Mouse (Mus musculus) CH12.LX (cell line): Measurements from ENCODE around the gene Megf11. TPM values are rescaled to one million over a fixed set of nuclear protein-coding genes. Genes with fewer than 3 reads are reported as not detected.

ENCODE experiments used
- DNase-seq: peaks from one replicate; pipeline ENCODE4 v3.0.0-alpha.2; 2013; ENCODE audit errors: extremely low read depth
- H3K27ac ChIP-seq: 2 replicates; pipeline ENCODE4 v1.5.1; 2012; ENCODE audit warnings: low read depth, mild to moderate bottlenecking, control low read depth, moderate library complexity; ENCODE audit not compliant: insufficient read depth
- H3K27me3 ChIP-seq: replicated peaks from 2 replicates; pipeline ENCODE3; 2012; ENCODE audit warnings: inconsistent platforms
- H3K36me3 ChIP-seq, 2 experiments: replicated peaks in 1 of 2; 2 replicates each; pipeline versions ENCODE3 to v1.6.1; 2012; ENCODE audit warnings: inconsistent platforms in 1 of 2, low read length in 1 of 2, mild to moderate bottlenecking in 1 of 2, mixed read lengths in 1 of 2, moderate library complexity in 1 of 2; ENCODE audit not compliant: control insufficient read depth in 1 of 2, insufficient read depth in 1 of 2
- H3K4me1 ChIP-seq, 2 experiments: 2 replicates each; pipeline ENCODE4 v1.6.1; 2012; ENCODE audit warnings: inconsistent platforms in 1 of 2, moderate library complexity in 1 of 2; ENCODE audit not compliant: insufficient read depth in 2 of 2, control insufficient read depth in 1 of 2
- H3K4me2 ChIP-seq: 2 replicates; pipeline ENCODE4 v1.6.1; 2012; ENCODE audit warnings: low read depth, mild to moderate bottlenecking, control low read depth; ENCODE audit not compliant: poor library complexity, insufficient read depth, severe bottlenecking
- H3K4me3 ChIP-seq, 3 experiments: fragments of 150-350 bp in 1 of 3; sonication (generic) in 1 of 3; replicated peaks in 1 of 3; 2 replicates each; pipeline versions ENCODE3 to v1.5.1; 2011 to 2012; ENCODE audit warnings: low read depth in 2 of 3, low read length in 2 of 3, mild to moderate bottlenecking in 2 of 3, moderate library complexity in 2 of 3, control low read depth in 1 of 3, improper control_type of control experiment in 1 of 3, inconsistent platforms in 1 of 3, mixed read lengths in 1 of 3; ENCODE audit not compliant: poor library complexity in 1 of 3
- H3K79me2 ChIP-seq: replicated peaks from 2 replicates; pipeline ENCODE4 v1.6.1; 2012; ENCODE audit warnings: mild to moderate bottlenecking, moderate library complexity; ENCODE audit not compliant: control insufficient read depth, poor library complexity, insufficient read depth, severe bottlenecking; ENCODE audit errors: extremely low read depth
- H3K9ac ChIP-seq: 2 replicates; pipeline ENCODE4 v1.6.1; 2012; ENCODE audit warnings: low read depth, mild to moderate bottlenecking, control low read depth, moderate library complexity; ENCODE audit not compliant: insufficient read depth
- H3K9me3 ChIP-seq: replicated peaks from 2 replicates; pipeline ENCODE3; 2012; ENCODE audit warnings: low read length, inconsistent platforms, mixed read lengths
- BHLHE40 ChIP-seq: IDR thresholded peaks from 2 replicates; pipeline ENCODE4 v1.6.1; 2011; ENCODE audit warnings: mild to moderate bottlenecking, low read depth, low read length, improper control_type of control experiment
- CHD1 ChIP-seq: IDR thresholded peaks from 2 replicates; pipeline ENCODE4 v1.6.1; 2012; ENCODE audit warnings: low read depth, low read length, improper control_type of control experiment, inconsistent platforms
- CHD2 ChIP-seq: IDR thresholded peaks from 2 replicates; pipeline ENCODE4 v1.6.1; 2011; ENCODE audit warnings: low read length, improper control_type of control experiment
- ETS1 ChIP-seq: conservative IDR thresholded peaks from 2 replicates; pipeline ENCODE4 v1.6.1; 2012; ENCODE audit warnings: low read depth, mild to moderate bottlenecking, inconsistent platforms, low read length, improper control_type of control experiment, moderate library complexity
- GABPA ChIP-seq: IDR thresholded peaks from 2 replicates; pipeline ENCODE4 v1.6.1; 2012; ENCODE audit warnings: low read depth, low read length, improper control_type of control experiment, inconsistent platforms; ENCODE audit not compliant: insufficient replicate concordance
- JUN ChIP-seq: IDR thresholded peaks from 2 replicates; pipeline ENCODE4 v1.6.1; 2011; ENCODE audit warnings: low read depth, mild to moderate bottlenecking, low read length, improper control_type of control experiment, moderate library complexity; ENCODE audit not compliant: insufficient read depth
- KAT2A ChIP-seq: IDR thresholded peaks from 2 replicates; pipeline ENCODE4 v1.6.1; 2012; ENCODE audit warnings: low read length, improper control_type of control experiment, inconsistent platforms; ENCODE audit not compliant: insufficient replicate concordance
- MAFK ChIP-seq: IDR thresholded peaks from 2 replicates; pipeline ENCODE4 v1.6.1; 2011; ENCODE audit warnings: low read length, improper control_type of control experiment; ENCODE audit not compliant: insufficient replicate concordance
- MAZ ChIP-seq: IDR thresholded peaks from 2 replicates; pipeline ENCODE4 v1.6.1; 2012; ENCODE audit warnings: low read depth, mild to moderate bottlenecking, inconsistent platforms, low read length, improper control_type of control experiment, moderate library complexity
- MEF2A ChIP-seq: IDR thresholded peaks from 2 replicates; pipeline ENCODE4 v1.6.1; 2014; ENCODE audit warnings: low read depth, mild to moderate bottlenecking, inconsistent platforms, low read length, improper control_type of control experiment, borderline replicate concordance
- MXI1 ChIP-seq: IDR thresholded peaks from 2 replicates; pipeline ENCODE4 v1.6.1; 2011; ENCODE audit warnings: mild to moderate bottlenecking, low read depth, low read length, improper control_type of control experiment
- POLR2A ChIP-seq: IDR thresholded peaks from 2 replicates; pipeline ENCODE4 v1.6.1; 2011; ENCODE audit warnings: low read depth, mild to moderate bottlenecking, improper control_type of control experiment, low read length
- RAD21 ChIP-seq: IDR thresholded peaks from 2 replicates; pipeline ENCODE4 v1.6.1; 2011; ENCODE audit warnings: low read depth, mild to moderate bottlenecking, low read length, improper control_type of control experiment, moderate library complexity
- RCOR1 ChIP-seq: conservative IDR thresholded peaks from 2 replicates; pipeline ENCODE4 v1.6.1; 2012; ENCODE audit warnings: low read depth, mild to moderate bottlenecking, inconsistent platforms, low read length, improper control_type of control experiment
- SMC3 ChIP-seq: IDR thresholded peaks from 2 replicates; pipeline ENCODE4 v1.6.1; 2011; ENCODE audit warnings: low read depth, low read length, improper control_type of control experiment
- UBTF ChIP-seq: IDR thresholded peaks from 2 replicates; pipeline ENCODE4 v1.6.1; 2012; ENCODE audit warnings: low read depth, mild to moderate bottlenecking, inconsistent platforms, low read length, improper control_type of control experiment, moderate library complexity
- USF2 ChIP-seq: conservative IDR thresholded peaks from 2 replicates; pipeline ENCODE4 v1.6.1; 2011; ENCODE audit warnings: low read depth, low read length, improper control_type of control experiment
- ZC3H11A ChIP-seq: IDR thresholded peaks from 2 replicates; pipeline ENCODE4 v1.6.1; 2012; ENCODE audit warnings: low read depth, mild to moderate bottlenecking, inconsistent platforms, low read length, improper control_type of control experiment
- dilution Hi-C: fragments of 300-500 bp; cut with MboI; formaldehyde crosslinking; loops from 2 replicates; pipeline ENCODE4 v1.14.3; 2020; ENCODE audit warnings: low sequenced_read_pairs; ENCODE audit not compliant: extremely low pct_unique_long_range_greater_than_20kb, extremely low pct_ligation_motif_present
- in situ Hi-C: fragments of 300-500 bp; cut with MboI; formaldehyde crosslinking; loops from 3 replicates; pipeline ENCODE4 v1.14.3; 2019; ENCODE audit warnings: low sequenced_read_pairs, low pct_ligation_motif_present, low pct_unique_long_range_greater_than_20kb, mixed read lengths
- polyA plus RNA-seq: library from polyadenylated mRNA; unstranded; fragments of >175 nt; gene quantifications from 2 replicates; pipeline ENCODE4 v1.2.1, GENCODE M21; 2012; ENCODE audit warnings: low read depth; ENCODE audit not compliant: insufficient read length
- total RNA-seq, 2 experiments: library from RNA; depleted of rRNA; stranded (reverse); fragments of 300-350 nt in 1 of 2; fragments of >200 nt in 1 of 2; gene quantifications; 2 replicates each; pipeline ENCODE4 v1.2.3; 2012 to 2014

Megf11 gene
- total and polyA plus RNA-seq, 3 experiments: 0.04 to 0.59 TPM; not detected in 1

- H3K9ac ChIP-seq: no peak overlapping the region
- no peaks in the 10 kb centered on the region for H3K9me3 ChIP-seq
- TF ChIP-seq CHD2: no peak
- TF ChIP-seq GABPA: no peak
- H3K79me2 ChIP-seq: no peaks in the 10 kb centered on the region
- no peak for DNase-seq
- in situ Hi-C loops (no loop called here), dilution Hi-C loops (no loop called here)
- H3K36me3 ChIP-seq: no peaks in the 10 kb centered on the region
- H3K4me3 ChIP-seq: no peak overlapping the region
- no peak overlapping the region for H3K27ac ChIP-seq
- H3K27me3 ChIP-seq: no peaks in the 10 kb centered on the region
- H3K4me1 ChIP-seq: peaks cover 4 to 67% of the 10 kb centered on the region in 2 experiments; a peak in 2 of 4 replicates
- H3K4me2 ChIP-seq: no peak overlapping the region
These were observed 129.4 kb downstream of the Megf11 start for GRCm38 (mm10) chr9:64514826-64515225.

GRCm38 (mm10) chr9:64519921-64520746 is 134.7 kb downstream of the Megf11 start:
- no peak overlapping the region for H3K9ac ChIP-seq

GRCm38 (mm10) chr9:64520747-64521283 is 135.4 kb downstream of the Megf11 start:
- Histone ChIP-seq H3K9me3 (no peaks in the 10 kb centered on the region), H3K27ac (no peak overlapping the region), H3K4me3 (no peak overlapping the region), H3K36me3 (no peaks in the 10 kb centered on the region), H3K79me2 (no peaks in the 10 kb centered on the region), H3K4me1 (peaks cover 0 to 11% of the 10 kb centered on the region in 2 experiments; a peak in 2 of 4 replicates), H3K4me2 (no peak overlapping the region), H3K9ac (no peak overlapping the region), H3K27me3 (no peaks in the 10 kb centered on the region)
- dilution Hi-C loops: no loop called here
- DNase-seq: no peak
- in situ Hi-C loops: no loop called here
- no peak for TF ChIP-seq MEF2A
- TF ChIP-seq USF2: no peak
- TF ChIP-seq UBTF: no peak
- TF ChIP-seq CHD1: no peak
- TF ChIP-seq KAT2A: no peak
- no peak for TF ChIP-seq GABPA
- TF ChIP-seq ZC3H11A: no peak
- TF ChIP-seq ETS1: no peak
- no peak for TF ChIP-seq BHLHE40
- no peak for TF ChIP-seq CHD2
- no peak for TF ChIP-seq POLR2A
- no peak for TF ChIP-seq MAFK
- no peak for TF ChIP-seq RAD21
- no peak for TF ChIP-seq RCOR1

More at GRCm38 (mm10) chr9:64519921-64520746, 134.7 kb downstream of the Megf11 start:
- DNase-seq: no peak
- Histone ChIP-seq H3K79me2 (no peaks in the 10 kb centered on the region), H3K9me3 (no peaks in the 10 kb centered on the region), H3K4me1 (peaks cover 0 to 18% of the 10 kb centered on the region in 2 experiments; a peak in 2 of 4 replicates), H3K27me3 (no peaks in the 10 kb centered on the region), H3K27ac (no peak overlapping the region), H3K4me3 (no peak overlapping the region), H3K4me2 (no peak overlapping the region), H3K36me3 (no peaks in the 10 kb centered on the region)
- no peak for TF ChIP-seq MXI1
- TF ChIP-seq JUN: no peak
- TF ChIP-seq MAZ: no peak
- TF ChIP-seq RCOR1: no peak
- TF ChIP-seq SMC3: no peak
- TF ChIP-seq ETS1: no peak
- no peak for TF ChIP-seq MEF2A
- in situ Hi-C loops (no loop called here), dilution Hi-C loops (no loop called here)
